Mouse (Mus musculus): Measurements from ENCODE around the gene Arhgap18. TPM values are rescaled to one million over a fixed set of nuclear protein-coding genes. Genes with fewer than 3 reads are reported as not detected.

The Arhgap18 gene
- polyA plus RNA-seq, 1 experiment from 2014 or later: 10.0 TPM

DNA sequence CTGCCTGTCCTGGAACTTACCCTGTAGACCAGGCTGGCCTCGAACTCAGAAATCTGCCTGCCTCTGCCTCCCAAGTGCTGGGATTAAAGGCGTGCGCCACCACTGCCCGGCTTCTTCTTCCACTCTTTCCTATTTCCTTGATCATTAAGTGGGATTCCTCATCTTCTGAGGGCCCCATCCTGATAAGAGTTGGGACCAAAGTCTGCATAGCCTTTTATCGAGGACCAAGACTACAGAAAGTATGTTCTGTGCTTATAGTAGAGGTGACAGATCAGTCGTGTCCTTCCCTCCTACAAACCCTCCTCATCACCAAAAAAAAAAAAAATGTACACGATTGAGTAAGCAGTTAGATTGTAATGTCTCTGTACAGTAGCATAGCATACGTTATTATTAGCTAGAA, 39.8 kb downstream of the Arhgap18 start:
- H3K4me1 ChIP-seq (replicated peaks): no peaks in the 10 kb centered on the region

DNA sequence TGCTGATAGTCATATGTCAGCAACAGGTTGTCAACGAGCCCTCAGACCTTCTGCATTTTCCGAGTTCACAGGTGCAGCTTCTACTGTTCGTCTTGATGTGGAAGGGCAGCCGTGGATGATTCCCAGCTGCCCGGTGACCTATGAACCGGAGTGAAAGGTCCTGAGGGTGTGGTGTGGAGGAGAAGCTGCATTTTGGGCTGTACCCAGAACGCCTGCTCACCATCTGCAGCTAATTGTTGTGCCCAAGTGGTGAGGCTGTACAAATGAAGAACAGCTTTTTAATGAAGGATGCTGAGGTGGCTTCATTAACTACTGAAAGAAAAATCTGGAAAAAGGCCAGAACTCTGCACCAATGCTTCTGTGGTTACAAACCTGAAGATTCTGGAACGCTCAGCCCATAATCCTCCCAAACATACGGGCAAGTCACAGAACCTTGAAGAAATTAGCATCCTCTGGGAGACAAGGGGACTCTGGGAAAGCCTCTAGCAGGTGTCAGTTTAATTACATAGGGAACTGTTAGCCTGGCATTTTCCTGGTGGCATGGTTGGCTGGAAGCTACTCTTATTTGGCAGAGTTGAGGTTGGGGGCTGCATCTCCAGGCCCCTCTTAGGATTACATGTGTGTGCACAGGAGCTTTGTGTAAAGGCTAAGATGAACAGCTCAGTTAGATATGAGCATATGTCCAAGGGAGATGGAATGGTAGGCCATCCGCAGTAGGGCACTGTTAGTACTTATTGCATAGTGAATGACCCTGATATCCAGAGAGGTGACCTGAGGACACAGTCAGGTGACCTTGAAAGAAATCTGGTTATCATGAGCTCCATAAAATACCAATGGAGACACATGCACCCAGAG, 43.4 kb downstream of the Arhgap18 start:
- Histone ChIP-seq H3K27ac (no peak overlapping the region), H3K27me3 (ENCODE audit: insufficient read depth, poor library complexity, severe bottlenecking) (no peaks in the 10 kb centered on the region), H3K4me3 (no peak overlapping the region), H3K9me3 (no peaks in the 10 kb centered on the region), H3K4me1 (replicated peaks) (no peaks in the 10 kb centered on the region), H3K36me3 (no peaks in the 10 kb centered on the region)
- no peak for DNase-seq (ENCODE audit: low spot score)
- WGBS: 85% methylated on average over 10 of the region's 10 CpGs

More for the DNA sequence above, 39.8 kb downstream of the Arhgap18 start:
- 92% methylated on average over 8 of the region's 8 CpGs for WGBS
- Histone ChIP-seq H3K9me3 (no peaks in the 10 kb centered on the region), H3K4me3 (no peak overlapping the region), H3K27ac (no peak overlapping the region), H3K36me3 (no peaks in the 10 kb centered on the region), H3K27me3 (ENCODE audit: insufficient read depth, poor library complexity, severe bottlenecking) (no peaks in the 10 kb centered on the region)
- no peak for DNase-seq (ENCODE audit: low spot score)

DNA sequence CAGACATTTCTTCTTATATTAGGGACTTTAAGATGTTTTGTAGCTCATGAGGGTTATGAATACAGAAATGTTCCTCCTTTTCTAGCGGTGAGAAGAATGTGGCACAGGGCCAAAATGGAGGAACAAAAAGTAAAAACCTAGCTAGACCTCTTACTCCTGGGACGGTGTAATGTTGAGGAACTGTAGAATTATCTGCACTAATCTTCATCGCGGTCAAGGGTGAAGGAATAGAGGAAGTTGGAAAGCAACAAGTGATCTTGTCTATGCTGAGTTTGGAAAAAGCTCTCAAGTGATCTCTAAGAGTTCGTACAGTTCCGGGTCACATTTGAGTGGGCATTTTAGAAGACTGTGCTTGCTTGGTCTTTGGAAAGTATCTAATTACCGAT, 44.1 kb downstream of the Arhgap18 start:
- no peaks in the 10 kb centered on the region for H3K9me3 ChIP-seq
- WGBS: 91% methylated on average over 7 of the region's 7 CpGs
- no peak for DNase-seq (ENCODE audit: low spot score)

DNA sequence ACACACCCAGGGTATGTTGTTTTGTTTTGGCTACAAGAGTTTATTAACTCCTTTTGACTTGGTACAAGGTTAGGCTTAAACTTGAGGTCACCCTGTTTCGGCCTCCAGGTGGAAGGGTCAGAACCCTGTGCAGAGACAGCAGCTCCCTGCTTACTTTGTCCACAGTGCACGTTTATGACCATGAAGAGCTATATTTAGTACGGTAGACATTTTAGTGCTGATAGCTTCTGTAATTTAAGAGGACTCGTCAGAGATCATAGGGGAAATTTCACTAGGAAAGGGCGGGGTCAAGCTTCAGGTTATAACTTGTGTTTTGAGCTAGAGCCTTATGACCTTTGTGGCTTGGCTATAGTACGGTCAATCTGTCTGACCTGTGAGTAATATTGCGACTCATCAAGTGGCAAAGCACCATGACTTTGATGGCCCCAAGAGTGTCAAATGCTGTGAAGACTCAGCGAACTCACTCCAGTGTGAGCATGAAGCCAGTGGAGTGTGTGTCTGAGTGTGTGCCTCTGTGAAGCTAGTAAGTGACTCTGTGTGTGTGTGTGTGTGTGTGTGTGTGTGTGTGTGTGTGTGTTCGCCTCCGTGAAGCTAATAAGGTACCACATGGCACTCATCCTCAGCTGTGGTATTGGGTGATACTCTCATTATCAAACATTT, 45.7 kb downstream of the Arhgap18 start:
- H3K27ac ChIP-seq: no peak overlapping the region
- H3K9me3 ChIP-seq: no peaks in the 10 kb centered on the region
- 89% methylated on average over 10 of the region's 10 CpGs for WGBS
- no peak for DNase-seq (ENCODE audit: low spot score)
- H3K36me3 ChIP-seq: no peaks in the 10 kb centered on the region
- H3K4me3 ChIP-seq: no peak overlapping the region
- H3K4me1 ChIP-seq (replicated peaks): no peaks in the 10 kb centered on the region
- H3K27me3 ChIP-seq (ENCODE audit: insufficient read depth, poor library complexity, severe bottlenecking): no peaks in the 10 kb centered on the region

More for the DNA sequence above, 44.1 kb downstream of the Arhgap18 start:
- Histone ChIP-seq H3K27me3 (ENCODE audit: insufficient read depth, poor library complexity, severe bottlenecking) (no peaks in the 10 kb centered on the region), H3K36me3 (no peaks in the 10 kb centered on the region), H3K27ac (no peak overlapping the region), H3K4me3 (no peak overlapping the region), H3K4me1 (replicated peaks) (no peaks in the 10 kb centered on the region)

DNA sequence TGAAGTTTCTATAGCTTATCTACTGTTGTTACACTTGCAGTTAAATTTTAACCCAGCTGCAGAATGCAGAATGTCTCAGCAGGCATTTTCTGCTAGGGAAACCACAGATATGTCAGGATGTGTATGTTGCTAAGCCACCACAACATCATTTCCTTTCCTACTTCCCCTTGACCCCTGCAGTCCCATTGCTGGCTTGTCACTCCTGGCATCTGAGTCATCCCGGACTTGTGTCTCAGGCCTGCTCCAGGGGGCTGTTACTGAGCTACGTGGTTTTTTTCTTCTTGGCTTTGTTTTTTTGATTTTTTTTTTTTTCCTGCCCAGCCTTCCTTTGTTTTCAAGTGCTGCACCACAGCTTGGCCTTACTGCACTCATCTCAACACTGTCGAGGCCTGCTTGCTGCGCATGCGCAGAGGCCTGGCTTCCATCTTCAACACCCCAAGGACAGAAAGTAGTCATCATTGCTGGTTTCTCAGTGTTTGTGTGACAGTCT, 46.4 kb downstream of the Arhgap18 start:
- H3K27ac ChIP-seq: no peak overlapping the region
- H3K9me3 ChIP-seq: no peaks in the 10 kb centered on the region
- no peak overlapping the region for H3K4me3 ChIP-seq
- no peaks in the 10 kb centered on the region for H3K36me3 ChIP-seq
- H3K27me3 ChIP-seq (ENCODE audit: insufficient read depth, poor library complexity, severe bottlenecking): no peaks in the 10 kb centered on the region
- H3K4me1 ChIP-seq (replicated peaks): no peaks in the 10 kb centered on the region
- 57% methylated on average over 5 of the region's 5 CpGs for WGBS
- DNase-seq (ENCODE audit: low spot score): no peak

DNA sequence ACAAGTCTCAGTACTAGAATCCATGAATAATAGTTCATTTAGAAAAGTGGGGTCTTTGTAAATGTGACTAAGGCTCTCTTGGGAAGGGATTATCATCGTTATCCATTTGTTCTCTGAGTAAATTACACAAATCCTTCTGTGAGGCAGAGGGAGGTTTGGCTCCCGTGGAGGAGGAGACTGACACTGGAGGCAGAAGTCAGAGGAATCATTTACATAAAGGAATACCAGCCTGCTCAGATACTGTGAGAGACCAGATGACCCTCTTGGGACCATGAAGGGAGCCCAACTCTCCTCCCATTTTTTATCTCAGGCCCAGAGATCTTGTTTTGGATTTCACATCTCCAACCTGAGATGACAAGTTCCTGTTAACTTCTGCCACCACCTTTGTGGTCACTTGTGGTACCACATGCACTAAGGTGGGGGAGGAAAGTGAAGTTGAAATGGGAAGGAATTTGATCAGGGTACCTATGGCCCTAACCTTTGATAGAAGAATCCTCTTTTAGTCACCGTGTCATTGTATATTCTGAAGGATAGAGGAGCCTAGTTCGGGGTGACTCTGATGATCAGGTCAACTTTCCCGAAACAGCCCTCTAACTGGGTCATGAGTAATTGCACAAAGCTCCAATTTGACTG, 51.2 kb downstream of the Arhgap18 start:
- no peak for DNase-seq (ENCODE audit: low spot score)
- WGBS: 54% methylated on average over 5 of the region's 5 CpGs
- H3K4me1 ChIP-seq (replicated peaks): no peaks in the 10 kb centered on the region

DNA sequence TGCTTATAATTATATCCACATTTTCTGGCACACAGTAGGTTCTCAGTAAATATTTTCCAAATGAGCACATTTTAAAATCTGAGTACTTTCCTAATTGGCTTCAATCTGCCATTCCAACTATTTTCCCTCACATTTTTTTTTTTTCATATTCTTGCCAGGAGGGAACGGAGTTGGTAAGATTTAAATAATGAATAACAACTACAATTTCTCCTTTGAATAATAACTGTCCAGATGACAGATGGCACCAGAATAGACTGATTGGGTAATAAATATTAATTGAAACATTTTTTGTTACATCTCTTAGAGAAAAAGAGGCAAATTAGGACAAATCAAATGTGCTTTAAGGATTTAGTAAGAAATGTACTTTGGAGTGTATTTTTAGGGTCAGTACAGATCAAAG, 51.8 kb downstream of the Arhgap18 start:
- no peak for DNase-seq (ENCODE audit: low spot score)

More for the DNA sequence above, 51.2 kb downstream of the Arhgap18 start:
- Histone ChIP-seq H3K4me3 (no peak overlapping the region), H3K36me3 (no peaks in the 10 kb centered on the region), H3K9me3 (no peaks in the 10 kb centered on the region), H3K27me3 (ENCODE audit: insufficient read depth, poor library complexity, severe bottlenecking) (no peaks in the 10 kb centered on the region), H3K27ac (no peak overlapping the region)

DNA sequence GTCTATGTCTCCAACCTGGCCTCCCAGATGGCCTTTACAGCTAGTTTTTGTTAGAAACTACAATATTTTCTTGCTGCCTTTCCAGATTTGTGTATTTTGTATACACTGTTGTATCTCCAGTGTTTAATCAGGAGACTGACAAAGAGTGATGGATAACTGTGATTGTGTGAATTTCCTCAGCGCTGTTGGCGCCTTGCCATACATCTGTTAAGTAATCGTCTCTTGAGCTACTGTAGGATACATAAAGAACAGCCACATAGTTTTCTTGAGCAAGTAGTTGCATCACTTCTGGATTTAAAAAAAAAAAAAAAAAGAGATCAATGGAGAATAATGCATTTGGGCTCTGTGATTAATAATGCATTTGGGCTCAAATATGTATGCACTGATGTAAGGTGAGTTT, 52.9 kb downstream of the Arhgap18 start:
- H3K9me3 ChIP-seq: no peaks in the 10 kb centered on the region
- H3K27ac ChIP-seq: no peak overlapping the region
- no peaks in the 10 kb centered on the region for H3K36me3 ChIP-seq
- no peaks in the 10 kb centered on the region for H3K4me1 ChIP-seq (replicated peaks)
- DNase-seq (ENCODE audit: low spot score): no peak
- H3K27me3 ChIP-seq (ENCODE audit: insufficient read depth, poor library complexity, severe bottlenecking): no peaks in the 10 kb centered on the region
- no peak overlapping the region for H3K4me3 ChIP-seq
- 94% methylated on average over 3 of the region's 3 CpGs for WGBS

More for the DNA sequence above, 51.8 kb downstream of the Arhgap18 start:
- Histone ChIP-seq H3K36me3 (no peaks in the 10 kb centered on the region), H3K4me1 (replicated peaks) (no peaks in the 10 kb centered on the region), H3K27me3 (ENCODE audit: insufficient read depth, poor library complexity, severe bottlenecking) (no peaks in the 10 kb centered on the region), H3K9me3 (no peaks in the 10 kb centered on the region), H3K27ac (no peak overlapping the region), H3K4me3 (no peak overlapping the region)
- WGBS: 89% methylated on average over 1 of the region's 1 CpGs

DNA sequence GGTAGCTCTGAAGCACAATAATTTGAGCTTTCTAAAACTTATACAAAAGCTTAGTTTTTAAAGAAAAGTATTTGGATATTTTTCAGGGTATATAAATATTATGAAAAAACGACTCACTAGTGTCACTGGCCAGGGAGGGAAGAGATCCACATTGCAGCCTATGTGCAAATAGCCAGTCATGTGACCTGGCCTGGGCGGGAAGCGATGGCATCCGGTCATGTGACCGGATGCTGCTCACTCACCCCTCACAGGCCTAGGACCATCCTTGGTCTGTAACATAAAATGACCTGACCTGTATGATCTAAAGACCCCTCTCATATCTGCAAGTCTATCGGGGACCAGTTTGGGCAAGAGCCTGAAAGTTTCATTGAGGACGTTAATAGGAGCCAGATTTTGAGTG, 56.8 kb downstream of the Arhgap18 start:
- Histone ChIP-seq H3K27me3 (ENCODE audit: insufficient read depth, poor library complexity, severe bottlenecking) (no peaks in the 10 kb centered on the region), H3K27ac (no peak overlapping the region), H3K4me3 (no peak overlapping the region), H3K9me3 (no peaks in the 10 kb centered on the region), H3K36me3 (no peaks in the 10 kb centered on the region), H3K4me1 (replicated peaks) (no peaks in the 10 kb centered on the region)
- WGBS: 87% methylated on average over 7 of the region's 7 CpGs
- DNase-seq (ENCODE audit: low spot score): no peak

DNA sequence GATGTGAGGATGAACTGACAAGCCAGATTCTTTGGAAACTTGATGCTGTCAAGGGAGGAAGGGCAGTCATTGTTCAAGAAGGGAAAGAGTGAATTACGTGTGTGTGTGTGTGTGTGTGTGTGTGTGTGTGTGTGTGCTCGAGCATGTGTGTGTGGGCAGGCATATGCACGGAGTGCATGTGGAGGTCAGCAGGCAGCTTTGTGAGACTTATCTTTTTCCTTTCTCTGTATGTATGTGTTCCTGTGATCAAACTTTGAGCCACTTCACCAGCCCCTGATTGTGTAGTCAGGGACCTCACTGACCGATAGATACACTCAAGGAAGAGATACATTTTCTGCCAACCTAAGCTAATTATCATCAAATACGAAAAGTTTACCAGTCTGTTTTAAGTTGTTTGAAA, 57.6 kb downstream of the Arhgap18 start:
- Histone ChIP-seq H3K4me3 (no peak overlapping the region), H3K36me3 (no peaks in the 10 kb centered on the region), H3K9me3 (no peaks in the 10 kb centered on the region), H3K27me3 (ENCODE audit: insufficient read depth, poor library complexity, severe bottlenecking) (no peaks in the 10 kb centered on the region), H3K4me1 (replicated peaks) (no peaks in the 10 kb centered on the region), H3K27ac (no peak overlapping the region)
- WGBS: 81% methylated on average over 5 of the region's 5 CpGs
- no peak for DNase-seq (ENCODE audit: low spot score)

DNA sequence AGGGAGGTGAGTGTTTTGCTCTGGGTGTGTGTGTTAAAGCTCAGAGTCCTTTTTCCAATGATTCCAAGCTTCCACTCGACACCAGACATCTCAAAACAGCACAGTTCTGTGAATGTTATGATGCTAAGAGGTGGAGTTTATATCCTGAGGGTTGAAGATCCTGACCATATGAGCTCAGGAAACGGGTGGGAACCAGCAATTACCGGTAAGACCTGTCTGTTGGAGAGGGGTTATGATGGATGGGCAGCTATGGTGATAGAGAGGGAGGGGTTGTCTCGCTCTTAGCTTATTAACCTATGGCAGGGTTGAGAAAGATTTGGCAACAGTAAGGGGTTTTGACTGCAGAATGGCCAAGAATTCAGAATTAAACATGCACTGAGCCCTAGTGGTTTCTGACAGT, 58.1 kb downstream of the Arhgap18 start:
- no peak overlapping the region for H3K4me3 ChIP-seq
- WGBS: 79% methylated on average over 4 of the region's 4 CpGs
- DNase-seq (ENCODE audit: low spot score): no peak
- H3K9me3 ChIP-seq: no peaks in the 10 kb centered on the region
- H3K4me1 ChIP-seq (replicated peaks): no peaks in the 10 kb centered on the region
- no peaks in the 10 kb centered on the region for H3K27me3 ChIP-seq (ENCODE audit: insufficient read depth, poor library complexity, severe bottlenecking)
- H3K36me3 ChIP-seq: no peaks in the 10 kb centered on the region
- no peak overlapping the region for H3K27ac ChIP-seq

DNA sequence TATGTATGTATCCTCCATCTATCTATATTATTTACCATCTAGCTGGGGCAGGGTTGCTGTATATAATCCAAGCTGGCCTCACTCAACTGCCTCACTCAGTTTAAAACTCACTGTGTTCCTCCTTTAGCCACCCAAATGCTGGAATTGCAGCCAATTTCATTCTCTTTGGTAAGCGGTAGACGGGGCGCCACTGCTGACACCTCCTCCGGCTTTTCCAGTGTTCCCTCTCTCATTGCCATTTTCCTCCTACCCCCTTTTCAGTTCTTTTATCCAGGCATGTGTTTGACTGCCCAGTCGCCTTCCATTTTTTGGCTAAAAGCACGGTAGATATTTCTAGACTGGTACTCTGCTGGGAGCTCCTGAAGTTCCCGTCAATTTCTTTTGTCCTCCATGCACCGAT, 62.4 kb downstream of the Arhgap18 start:
- no peaks in the 10 kb centered on the region for H3K36me3 ChIP-seq
- no peak for DNase-seq (ENCODE audit: low spot score)
- no peak overlapping the region for H3K27ac ChIP-seq
- no peak overlapping the region for H3K4me3 ChIP-seq
- H3K27me3 ChIP-seq (ENCODE audit: insufficient read depth, poor library complexity, severe bottlenecking): no peaks in the 10 kb centered on the region
- 95% methylated on average over 8 of the region's 8 CpGs for WGBS
- no peaks in the 10 kb centered on the region for H3K9me3 ChIP-seq
- H3K4me1 ChIP-seq (replicated peaks): no peaks in the 10 kb centered on the region

DNA sequence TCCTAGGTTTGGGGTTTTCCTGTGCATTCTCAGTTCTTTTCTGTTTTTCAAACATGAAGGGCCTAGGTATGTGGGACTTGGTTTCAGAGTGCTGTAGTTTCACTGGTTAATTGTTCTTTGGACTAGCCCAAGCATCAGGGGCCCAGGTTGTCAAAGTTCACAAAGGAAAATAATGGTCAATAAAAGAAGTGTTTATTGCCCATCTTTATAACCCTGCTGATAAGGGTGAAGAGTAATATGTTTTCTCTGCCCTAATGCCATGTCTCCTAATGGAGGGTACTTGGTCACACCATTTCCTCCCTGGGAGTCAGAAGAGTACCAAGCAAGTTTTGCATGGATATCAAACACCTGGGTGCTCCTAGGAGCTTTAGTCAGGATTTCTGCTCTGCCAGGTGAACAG, 67.1 kb downstream of the Arhgap18 start:
- Histone ChIP-seq H3K36me3 (no peaks in the 10 kb centered on the region), H3K9me3 (no peaks in the 10 kb centered on the region), H3K27ac (no peak overlapping the region), H3K4me3 (no peak overlapping the region), H3K4me1 (replicated peaks) (no peaks in the 10 kb centered on the region), H3K27me3 (ENCODE audit: insufficient read depth, poor library complexity, severe bottlenecking) (no peaks in the 10 kb centered on the region)
- DNase-seq (ENCODE audit: low spot score): no peak

Data from hindbrain, embryonic 10.5 days (tissue).